Mouse (Mus musculus) embryonic fibroblast, embryonic 13.5 days (primary cell): ENCODE measurements around the gene Slc22a20. TPM values are rescaled to one million over a fixed set of nuclear protein-coding genes. Genes with fewer than 3 reads are reported as not detected.

Experiments
- H3K27ac ChIP-seq: 2 replicates; pipeline ENCODE4 v1.5.1; 2012; ENCODE audit warnings: low read length, control low read depth, inconsistent platforms; ENCODE audit not compliant: insufficient read depth
- H3K4me1 ChIP-seq: 2 replicates; pipeline ENCODE4 v1.6.1; 2011; ENCODE audit warnings: low read length; ENCODE audit not compliant: control insufficient read depth, insufficient read depth
- H3K4me3 ChIP-seq: 2 replicates; pipeline ENCODE4 v1.5.1; 2011; ENCODE audit warnings: mild to moderate bottlenecking, control low read depth, low read length; ENCODE audit not compliant: insufficient read depth
- CTCF ChIP-seq: IDR thresholded peaks from 2 replicates; pipeline ENCODE4 v1.5.1; 2011; ENCODE audit warnings: mild to moderate bottlenecking, control low read depth, low read length, moderate library complexity, borderline replicate concordance; ENCODE audit not compliant: insufficient read depth
- POLR2A ChIP-seq: IDR thresholded peaks from 2 replicates; pipeline ENCODE4 v1.6.1; 2011; ENCODE audit warnings: low read depth, mild to moderate bottlenecking, control low read depth, low read length, moderate library complexity
- polyA plus RNA-seq: library from polyadenylated mRNA; stranded (reverse); fragments of >200 nt; gene quantifications from 2 replicates; pipeline ENCODE4 v1.2.4, GENCODE M21; 2011; ENCODE audit warnings: low read depth; ENCODE audit not compliant: missing spikeins, insufficient read length

Gene Slc22a20
- polyA plus RNA-seq, 1 experiment = not detected

GRCm38 (mm10) chr19:5929634-5930596 is 56.0 kb downstream of the Slc22a20 start:
- Histone ChIP-seq H3K4me3 (no peak overlapping the region), H3K4me1 (peaks cover 12% of the 10 kb centered on the region), H3K27ac (no peak overlapping the region)
- TF ChIP-seq POLR2A (no peak), CTCF (no peak)

- Histone ChIP-seq H3K27ac (no peak overlapping the region), H3K4me3 (no peak overlapping the region), H3K4me1 (peaks cover 12% of the 10 kb centered on the region)
- TF ChIP-seq CTCF (no peak), POLR2A (no peak)
These were observed 57.4 kb downstream of the Slc22a20 start for GRCm38 (mm10) chr19:5928546-5928945.

GRCm38 (mm10) chr19:5928104-5928503 is 57.8 kb downstream of the Slc22a20 start:
- no peak overlapping the region for H3K27ac ChIP-seq
- no peak for TF ChIP-seq POLR2A
- TF ChIP-seq CTCF = no peak
- no peak overlapping the region for H3K4me3 ChIP-seq
- peaks cover 12% of the 10 kb centered on the region for H3K4me1 ChIP-seq

GRCm38 (mm10) chr19:5927532-5927931 is 58.4 kb downstream of the Slc22a20 start:
- TF ChIP-seq POLR2A (no peak), CTCF (no peak)
- H3K27ac ChIP-seq = no peak overlapping the region
- no peak overlapping the region for H3K4me3 ChIP-seq
- H3K4me1 ChIP-seq = peaks cover 12% of the 10 kb centered on the region

GRCm38 (mm10) chr19:5927026-5927425 is 58.9 kb downstream of the Slc22a20 start:
- H3K27ac ChIP-seq = no peak overlapping the region
- no peak overlapping the region for H3K4me3 ChIP-seq
- H3K4me1 ChIP-seq = peaks cover 14% of the 10 kb centered on the region
- TF ChIP-seq POLR2A = no peak
- no peak for TF ChIP-seq CTCF

GRCm38 (mm10) chr19:5925311-5925855 is 60.6 kb downstream of the Slc22a20 start:
- Histone ChIP-seq H3K4me1 (peaks cover 17% of the 10 kb centered on the region), H3K4me3 (peak overlapping the region; percentile 39), H3K27ac (peak overlapping the region; percentile 80)
- TF ChIP-seq CTCF = no peak
- TF ChIP-seq POLR2A = no peak; the same call in 1 of the 2 replicates

GRCm38 (mm10) chr19:5924713-5925093 is 61.2 kb downstream of the Slc22a20 start, which contains the start of gene Cdc42ep2:
Gene Cdc42ep2, minus strand, starts transcription at chr19:5924816.
- Histone ChIP-seq H3K4me3 (peak within 1 kb of the TSS; percentile 72), H3K4me1 (peaks cover 17% of the 10 kb centered on the region), H3K27ac (peak within 1 kb of the TSS; percentile 80)
- no peak for TF ChIP-seq CTCF
- peak; percentile 92 for TF ChIP-seq POLR2A

GRCm38 (mm10) chr19:5923990-5924712 is 61.8 kb downstream of the Slc22a20 start:
- no peak for TF ChIP-seq POLR2A
- TF ChIP-seq CTCF = peak; percentile 77; the same call in 1 of the 2 replicates
- Histone ChIP-seq H3K27ac (peak overlapping the region; percentile 49), H3K4me3 (peak overlapping the region; percentile 72), H3K4me1 (peaks cover 17% of the 10 kb centered on the region)

- H3K4me1 ChIP-seq = peaks cover 12% of the 10 kb centered on the region
- H3K4me3 ChIP-seq = no peak overlapping the region
- H3K27ac ChIP-seq = no peak overlapping the region
- no peak for TF ChIP-seq CTCF
- no peak for TF ChIP-seq POLR2A
These were observed 63.0 kb downstream of the Slc22a20 start for GRCm38 (mm10) chr19:5922963-5923362.
